Mouse (Mus musculus): ENCODE data around the gene Mpo. TPM values are rescaled to one million over a fixed set of nuclear protein-coding genes. Genes with fewer than 3 reads are reported as not detected.

The Mpo gene
- polyA plus RNA-seq, 3 experiments from 2014 or later, result not detected

GRCm38 (mm10) chr11:87805448-87805847, 12.1 kb downstream of the Mpo start:
- no peak for ATAC-seq

GRCm38 (mm10) chr11:87807433-87807832, 14.1 kb downstream of the Mpo start:
- no peak for ATAC-seq

DNA sequence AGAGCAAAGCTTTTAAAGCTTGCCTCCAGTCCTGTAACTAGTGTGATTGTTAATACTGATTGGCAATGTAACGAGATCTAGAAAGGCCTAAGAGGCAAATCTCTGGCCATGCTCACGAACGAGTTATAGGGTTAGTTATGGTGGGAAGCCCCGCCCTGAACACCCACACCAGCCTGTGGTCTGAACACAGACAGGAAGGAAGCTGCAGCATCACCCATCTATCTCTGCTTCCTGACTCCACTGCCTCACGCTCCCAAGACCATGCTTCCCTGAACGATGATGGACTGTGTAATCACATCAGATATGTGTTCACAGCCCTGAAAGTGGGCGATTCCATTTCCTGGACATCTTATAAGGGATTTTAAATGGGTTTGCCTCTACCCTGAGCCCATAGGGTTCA, 14.9 kb downstream of the Mpo start:
- ATAC-seq, result peak; percentile 96

- no peak for ATAC-seq
These were observed 18.0 kb downstream of the Mpo start for GRCm38 (mm10) chr11:87811396-87811795.

DNA sequence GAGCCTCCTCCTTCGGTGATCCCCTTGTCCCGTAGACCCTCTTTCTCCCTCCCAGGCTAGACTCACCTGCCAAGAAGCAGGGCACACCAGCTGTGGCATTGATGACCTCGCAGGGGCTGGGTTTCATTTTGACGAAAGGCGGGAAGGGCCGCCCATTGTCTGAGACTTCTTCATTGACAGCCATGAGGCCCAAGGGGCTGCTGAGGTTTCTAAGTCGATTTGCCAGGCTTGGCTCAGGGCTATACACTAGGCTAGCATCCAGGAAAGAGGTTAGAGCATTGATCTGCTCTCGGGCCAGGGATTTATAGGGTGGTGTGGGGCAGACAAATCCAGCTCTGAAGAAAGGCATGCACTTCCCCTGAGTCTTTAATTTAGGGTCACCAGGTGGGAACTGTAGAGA, 21.4 kb downstream of the Mpo start:
- no peak for ATAC-seq

DNA sequence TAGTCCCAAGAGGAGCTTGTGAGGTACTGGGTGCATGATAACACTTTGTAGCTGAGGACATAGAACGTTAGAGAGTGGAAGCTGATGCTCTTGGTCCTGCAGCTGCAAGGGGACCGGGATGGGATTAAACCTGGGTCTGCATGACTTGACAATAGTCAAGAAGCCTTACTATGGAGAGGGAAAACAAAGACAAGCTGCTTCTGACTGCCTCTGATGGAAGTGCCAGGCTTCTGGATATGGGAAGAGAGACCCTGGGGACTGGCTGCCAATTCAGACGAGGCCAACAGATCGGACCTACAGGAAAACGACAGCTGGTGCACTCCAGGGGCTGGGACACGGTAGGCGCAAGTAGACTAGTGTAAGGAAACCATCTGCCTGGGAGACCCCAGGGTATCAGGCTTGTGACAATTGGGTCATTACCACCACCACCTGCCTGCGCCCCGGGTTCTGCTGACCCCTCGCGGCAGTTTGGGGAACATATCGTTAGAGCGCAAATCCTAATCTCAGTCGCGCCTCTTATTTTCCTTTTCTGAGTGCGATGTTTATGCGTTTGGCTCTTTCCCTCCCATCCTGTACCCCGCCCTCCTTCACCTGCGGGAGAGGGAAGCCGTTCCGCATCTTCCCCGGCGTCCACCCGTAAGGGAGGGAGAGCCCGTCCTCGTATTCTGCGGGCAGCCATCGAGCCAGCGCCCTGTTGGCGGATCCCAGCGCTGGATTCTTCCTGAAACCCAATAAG, 23.5 kb downstream of the Mpo start:
- ATAC-seq, result no peak

GRCm38 (mm10) chr11:87817443-87817773, 24.0 kb downstream of the Mpo start:
- no peak for ATAC-seq

DNA sequence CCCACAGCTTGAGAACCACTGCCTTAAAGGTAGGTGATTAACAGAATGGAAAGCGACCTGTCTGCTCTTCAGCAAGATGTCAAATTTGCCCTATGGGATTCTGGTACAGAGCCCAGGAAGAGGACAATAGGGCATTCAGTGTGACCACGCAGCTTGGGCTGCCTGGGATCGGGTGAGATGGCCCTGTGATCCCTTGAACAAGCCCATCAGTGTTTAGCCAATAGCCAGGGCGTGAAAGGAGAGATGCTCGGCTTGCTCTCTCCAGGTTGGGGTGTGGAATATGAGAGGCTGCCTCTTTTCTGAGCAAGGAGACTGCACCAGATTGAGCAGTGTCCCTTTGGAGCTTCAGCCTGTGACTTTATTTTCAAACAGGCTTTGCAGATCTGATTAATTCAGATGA, 28.1 kb downstream of the Mpo start:
- no peak for ATAC-seq

DNA sequence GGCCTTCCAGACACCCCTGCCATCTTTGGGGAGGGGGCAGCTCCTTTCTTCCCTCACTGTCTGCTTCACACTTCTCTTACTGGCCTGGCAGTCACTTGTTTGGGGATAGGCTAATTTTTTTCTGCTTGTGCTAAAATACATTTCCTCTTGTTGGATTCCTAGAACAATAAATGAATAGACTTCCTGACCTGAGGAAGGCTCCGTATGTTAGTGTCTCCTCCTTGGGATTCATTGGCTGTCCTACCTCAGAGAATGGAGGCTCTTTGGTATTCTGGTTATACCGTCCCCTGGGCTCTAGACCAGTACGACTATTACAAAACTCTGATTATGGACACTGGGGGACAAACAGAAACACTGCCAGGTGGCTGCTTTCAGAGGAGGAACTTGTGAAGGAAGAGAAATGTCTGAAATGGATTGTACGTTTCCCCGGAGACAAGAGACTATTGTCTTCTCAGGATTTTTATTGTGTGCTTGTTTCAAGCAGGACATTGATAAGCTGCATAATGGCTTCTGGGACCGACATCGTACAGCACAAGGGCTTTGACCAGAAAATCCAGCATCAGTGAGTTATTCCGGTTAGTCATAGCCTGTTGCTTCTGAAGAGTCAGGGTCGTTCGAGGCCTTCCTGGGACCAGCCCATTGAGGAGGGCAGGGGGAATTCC, 35.0 kb downstream of the Mpo start, which contains the start of gene Lpo:
Gene Lpo (minus strand): TSS at position 51 of the 662 bp plus-strand sequence.
- ATAC-seq, result no peak

DNA sequence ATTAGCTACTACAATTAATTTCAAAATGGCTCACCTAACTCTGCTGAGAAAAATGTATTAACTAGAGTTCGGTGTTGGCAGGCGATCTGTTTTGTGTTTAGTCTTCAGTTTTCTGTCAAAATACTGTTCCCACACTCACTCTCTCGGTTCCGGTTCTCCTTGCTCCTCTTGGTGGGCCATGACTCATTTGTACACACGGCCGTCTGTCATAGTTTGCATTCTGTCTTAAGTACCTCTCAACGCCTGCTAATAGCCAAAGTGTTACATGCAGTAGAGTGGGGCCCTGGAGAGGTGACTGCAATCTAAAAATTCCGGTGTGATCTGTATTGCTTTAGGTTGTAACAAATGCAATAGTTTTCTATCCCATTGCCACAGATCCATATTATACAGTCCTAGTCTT, 47.3 kb downstream of the Mpo start:
- ATAC-seq, result no peak

DNA sequence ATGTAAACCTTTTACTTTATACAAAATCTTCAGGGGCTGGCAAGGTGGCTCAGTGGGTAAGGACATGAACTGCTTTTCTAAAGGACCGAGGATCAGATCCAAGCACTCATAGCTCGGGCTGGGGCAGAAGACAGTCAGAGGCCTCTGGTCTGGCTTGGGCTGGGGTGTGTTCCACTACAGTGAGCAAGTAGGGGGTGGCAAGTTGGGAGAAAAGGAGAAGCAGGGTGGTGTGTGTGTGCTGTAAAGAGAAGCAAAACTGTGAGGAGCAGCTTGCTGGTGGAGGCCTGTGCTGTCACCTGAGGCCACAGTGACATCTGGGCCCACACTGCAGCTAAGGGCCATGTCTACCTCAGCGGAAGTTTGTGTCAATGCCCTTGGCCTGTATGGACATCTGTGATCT, 48.1 kb downstream of the Mpo start:
- no peak for ATAC-seq

DNA sequence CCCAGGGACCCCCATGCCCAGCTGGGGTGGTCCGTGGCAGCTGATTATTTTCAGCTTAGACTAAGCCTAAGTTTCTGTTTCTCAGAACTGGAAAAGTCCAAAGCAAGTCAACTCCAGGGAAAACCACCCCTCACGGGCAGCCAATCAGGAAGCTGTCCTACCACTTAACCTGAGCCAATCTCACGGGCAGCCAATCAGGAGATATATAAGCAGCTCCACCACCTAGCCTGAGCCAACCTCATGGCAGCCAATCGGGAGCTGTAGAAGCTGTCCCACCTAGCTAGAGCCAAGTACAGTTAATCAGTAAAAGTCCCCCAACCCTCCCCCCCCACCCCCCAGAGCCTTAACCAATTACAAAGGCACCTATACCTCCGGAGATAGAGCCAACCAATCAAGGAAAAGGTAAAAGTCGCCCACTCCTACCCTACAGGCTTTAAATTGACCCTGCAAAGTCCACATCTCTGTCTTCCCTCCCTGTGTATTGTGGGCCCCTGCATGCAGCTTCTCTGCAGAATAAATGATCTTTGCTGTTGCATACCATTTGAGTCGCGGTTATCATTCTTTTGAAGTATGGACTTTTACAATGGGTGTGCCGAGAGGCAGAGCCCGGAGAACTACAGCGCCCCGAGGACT, 53.7 kb downstream of the Mpo start:
- no peak for ATAC-seq

- no peak for ATAC-seq
These were observed 54.5 kb downstream of the Mpo start for GRCm38 (mm10) chr11:87847884-87848283.

DNA sequence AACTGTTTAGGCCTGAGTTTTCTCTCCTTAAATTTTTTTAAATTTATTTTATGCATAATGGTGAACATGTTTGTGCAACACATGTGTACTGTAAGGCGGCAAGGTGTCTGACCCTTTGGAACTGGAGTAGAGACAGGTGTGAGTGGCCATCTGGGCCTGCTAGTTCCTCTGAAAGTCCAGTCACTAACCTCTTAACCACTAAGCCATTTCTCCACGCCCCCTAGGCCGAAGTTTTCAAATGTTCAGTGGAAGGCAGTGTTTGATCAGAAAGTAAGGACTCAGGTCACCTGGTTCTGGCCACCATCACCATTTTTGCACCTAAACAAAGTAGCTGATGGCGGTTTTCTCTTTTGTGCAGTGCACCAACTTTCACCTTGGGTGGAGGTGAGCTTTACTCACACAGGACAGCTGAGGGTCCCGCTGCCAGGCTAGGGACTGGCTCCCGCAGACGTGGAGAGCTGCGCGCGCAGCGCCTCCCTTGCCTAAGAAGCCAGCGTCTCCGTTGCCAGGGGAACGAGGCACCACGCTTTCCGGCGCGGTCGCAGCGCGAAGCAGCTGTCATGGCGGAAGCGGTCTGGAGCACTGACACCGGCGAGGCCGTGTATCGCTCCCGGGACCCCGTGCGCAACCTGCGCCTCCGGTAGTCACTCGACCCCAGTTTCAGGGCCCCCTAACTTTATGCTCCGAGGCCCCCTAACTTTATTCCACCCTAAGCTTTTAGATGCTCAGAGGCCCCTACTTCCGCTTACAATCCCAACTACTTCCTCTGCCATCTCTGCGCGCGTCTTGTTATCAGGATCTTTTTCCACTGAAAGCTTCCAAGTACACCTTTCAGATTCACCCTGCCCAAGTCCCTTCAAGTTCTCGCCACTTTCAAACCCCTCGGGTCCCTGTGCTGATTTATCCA, 59.6 kb downstream of the Mpo start, which contains the start of gene Mks1:
Gene Mks1 (plus strand): TSS at position 526 of the 907 bp plus-strand sequence.
- ATAC-seq, result peak; percentile 99

DNA sequence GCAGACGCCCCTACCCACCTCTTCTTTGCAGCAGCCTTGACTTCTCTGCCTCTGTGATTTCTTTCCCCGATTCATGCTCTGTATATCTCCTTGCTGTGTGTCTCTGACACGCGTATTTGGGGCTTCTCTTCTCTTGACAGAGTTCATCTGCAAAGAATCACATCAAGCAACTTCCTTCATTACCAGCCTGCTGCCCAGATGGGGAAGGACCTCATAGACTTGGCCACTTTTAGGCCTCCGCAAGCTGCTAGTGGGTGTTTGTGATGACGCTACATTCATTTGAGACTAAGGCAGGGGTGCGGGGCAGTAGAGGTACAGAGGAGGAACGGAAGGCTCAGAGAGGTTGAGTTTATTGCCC, 60.2 kb downstream of the Mpo start:
- ATAC-seq, result peak; percentile 17

Other genes starting within 250 kb of the Mpo start
- gene Gm11492, start 226.9 kb upstream of the Mpo start, polyA plus RNA-seq (2017; shearing (Covaris generic)), result not detected
- 1 to 10 TPM in 2 of 3 experiments, under 1 TPM in 1; 0.28 to 1.9 (median 1.8) TPM for gene Sept4, start 224.7 kb upstream of the Mpo start, polyA plus RNA-seq (2017; shearing (Covaris generic))
- gene Mtmr4, start 201.4 kb upstream of the Mpo start, polyA plus RNA-seq (2017; shearing (Covaris generic)), result 10 to 100 TPM in 2 of 3 experiments, 1 to 10 TPM in 1; 8.4 to 10.3 (median 10.3) TPM
- under 1 TPM; 0.21 to 0.34 (median 0.23) TPM for gene Hsf5, start 176.4 kb upstream of the Mpo start, polyA plus RNA-seq (2017; shearing (Covaris generic))
- gene Rnf43, start 130.9 kb upstream of the Mpo start, polyA plus RNA-seq (2017; shearing (Covaris generic)), result 10 to 100 TPM; 35.2 to 53.0 (median 47.2) TPM
- gene Supt4a, start 56.0 kb upstream of the Mpo start, polyA plus RNA-seq (2017; shearing (Covaris generic)), result 100 to 1,000 TPM; 357 to 377 (median 371) TPM
- gene Tspoap1, start 33.0 kb upstream of the Mpo start, polyA plus RNA-seq (2017; shearing (Covaris generic)), result 1 to 10 TPM; 1.7 to 3.8 (median 3.4) TPM
- gene Lpo, start 34.7 kb downstream of the Mpo start, polyA plus RNA-seq (2017; shearing (Covaris generic)), result not detected
- gene Mks1, start 59.6 kb downstream of the Mpo start, polyA plus RNA-seq (2017; shearing (Covaris generic)), result 10 to 100 TPM in 1 of 3 experiments, 1 to 10 TPM in 2; 5.0 to 11.2 (median 5.6) TPM
- not detected for gene Epx, start 82.0 kb downstream of the Mpo start, polyA plus RNA-seq (2017; shearing (Covaris generic))
- not detected for gene Olfr462, start 98.7 kb downstream of the Mpo start, polyA plus RNA-seq (2017; shearing (Covaris generic))
- gene Olfr463, start 103.8 kb downstream of the Mpo start, polyA plus RNA-seq (2017; shearing (Covaris generic)), result not detected
- gene Olfr464, start 127.4 kb downstream of the Mpo start, polyA plus RNA-seq (2017; shearing (Covaris generic)), result not detected
- 1 to 10 TPM; 1.7 to 7.1 (median 3.9) TPM for gene Dynll2, start 194.0 kb downstream of the Mpo start, polyA plus RNA-seq (2017; shearing (Covaris generic))